Mouse (Mus musculus) MEL (cell line): ENCODE data around the gene Adam12. TPM values are rescaled to one million over a fixed set of nuclear protein-coding genes. Genes with fewer than 3 reads are reported as not detected.

ENCODE experiments used
- DNase-seq: peaks from one replicate; pipeline ENCODE4 v3.0.0; 2011; ENCODE audit warnings: low read depth, low spot score
- H3K27ac ChIP-seq: 2 replicates; pipeline ENCODE4 v1.5.1; 2012; ENCODE audit warnings: low read depth, mild to moderate bottlenecking, control low read depth, low read length, moderate library complexity; ENCODE audit not compliant: control insufficient read depth
- H3K27me3 ChIP-seq, 2 experiments: fragments of 150-350 bp in 1 of 2; sonication (generic) in 1 of 2; 2 replicates each; pipeline ENCODE4 v1.6.1; 2012; ENCODE audit warnings: low read length in 2 of 2, mild to moderate bottlenecking in 2 of 2, improper control_type of control experiment in 1 of 2, moderate library complexity in 1 of 2; ENCODE audit not compliant: insufficient read depth in 2 of 2, control insufficient read depth in 1 of 2
- H3K36me3 ChIP-seq, 2 experiments: 2 replicates each; pipeline ENCODE4 v1.6.1; 2012 to 2014; ENCODE audit warnings: low read length in 2 of 2, improper control_type of control experiment in 1 of 2, inconsistent platforms in 1 of 2, mild to moderate bottlenecking in 1 of 2; ENCODE audit not compliant: insufficient read depth in 2 of 2, control insufficient read depth in 1 of 2
- H3K4me1 ChIP-seq, 2 experiments: fragments of 150-350 bp in 1 of 2; sonication (generic) in 1 of 2; 2 replicates each; pipeline ENCODE4 v1.6.1; 2012; ENCODE audit warnings: low read length in 2 of 2, improper control_type of control experiment in 1 of 2, mild to moderate bottlenecking in 1 of 2; ENCODE audit not compliant: insufficient read depth in 2 of 2, control insufficient read depth in 1 of 2
- H3K4me3 ChIP-seq, 2 experiments: fragments of 150-350 bp in 1 of 2; sonication (generic) in 1 of 2; 2 replicates each; pipeline ENCODE4 v1.5.1; 2012; ENCODE audit warnings: low read depth in 2 of 2, low read length in 2 of 2, mild to moderate bottlenecking in 2 of 2, moderate library complexity in 2 of 2, control low read depth in 1 of 2, improper control_type of control experiment in 1 of 2; ENCODE audit not compliant: control insufficient read depth in 1 of 2, insufficient read depth in 1 of 2
- H3K79me2 ChIP-seq: 2 replicates; pipeline ENCODE4 v1.6.1; 2012; ENCODE audit warnings: mild to moderate bottlenecking, low read length, moderate library complexity; ENCODE audit not compliant: control insufficient read depth, poor library complexity, insufficient read depth
- H3K9ac ChIP-seq: 2 replicates; pipeline ENCODE4 v1.6.1; 2012; ENCODE audit warnings: low read depth, mild to moderate bottlenecking, control low read depth, low read length, moderate library complexity; ENCODE audit not compliant: control insufficient read depth, poor library complexity, severe bottlenecking
- H3K9me3 ChIP-seq: fragments of 150-350 bp; sonication (generic); replicated peaks from 2 replicates; pipeline ENCODE4 v1.6.1; 2012; ENCODE audit warnings: mild to moderate bottlenecking, low read length, improper control_type of control experiment, moderate library complexity; ENCODE audit not compliant: insufficient read depth
- BHLHE40 ChIP-seq: IDR thresholded peaks from 2 replicates; pipeline ENCODE4 v1.6.1; 2012; ENCODE audit warnings: low read depth, mild to moderate bottlenecking, inconsistent platforms, low read length, improper control_type of control experiment, borderline replicate concordance
- CHD1 ChIP-seq: IDR thresholded peaks from 2 replicates; pipeline ENCODE4 v1.6.1; 2012; ENCODE audit warnings: low read depth, mild to moderate bottlenecking, inconsistent platforms, low read length, improper control_type of control experiment
- CHD2 ChIP-seq: IDR thresholded peaks from 2 replicates; pipeline ENCODE4 v1.6.1; 2011; ENCODE audit warnings: low read length, improper control_type of control experiment
- CTCF ChIP-seq, 3 experiments: IDR thresholded peaks in 2 of 3; conservative IDR thresholded peaks in 1 of 3; 2 replicates each; pipeline ENCODE4 v1.5.1; 2011 to 2012; ENCODE audit warnings: low read length in 3 of 3, low read depth in 2 of 3, mild to moderate bottlenecking in 2 of 3, improper control_type of control experiment in 1 of 3, inconsistent platforms in 1 of 3, mixed read lengths in 1 of 3, moderate library complexity in 1 of 3; ENCODE audit not compliant: control insufficient read depth in 1 of 3, insufficient read depth in 1 of 3, poor library complexity in 1 of 3, severe bottlenecking in 1 of 3
- GATA1 ChIP-seq: IDR thresholded peaks from 2 replicates; pipeline ENCODE4 v1.6.1; 2011; ENCODE audit warnings: low read depth, low read length, improper control_type of control experiment
- JUND ChIP-seq: IDR thresholded peaks from 2 replicates; pipeline ENCODE4 v1.6.1; 2011; ENCODE audit warnings: low read depth, mild to moderate bottlenecking, improper control_type of control experiment, low read length
- KAT2A ChIP-seq: conservative IDR thresholded peaks from 2 replicates; pipeline ENCODE4 v1.6.1; 2012; ENCODE audit warnings: low read depth, low read length, improper control_type of control experiment, inconsistent platforms
- MAFK ChIP-seq: IDR thresholded peaks from 2 replicates; pipeline ENCODE4 v1.6.1; 2011; ENCODE audit warnings: low read depth, mild to moderate bottlenecking, low read length, improper control_type of control experiment, borderline replicate concordance
- MAX ChIP-seq: IDR thresholded peaks from 2 replicates; pipeline ENCODE4 v1.6.1; 2011; ENCODE audit warnings: low read length, improper control_type of control experiment
- MAZ ChIP-seq: IDR thresholded peaks from 2 replicates; pipeline ENCODE4 v1.6.1; 2012; ENCODE audit warnings: low read depth, mild to moderate bottlenecking, inconsistent platforms, low read length, improper control_type of control experiment
- MEF2A ChIP-seq: IDR thresholded peaks from 2 replicates; pipeline ENCODE4 v1.6.1; 2014; ENCODE audit warnings: low read depth, mild to moderate bottlenecking, inconsistent platforms, low read length, improper control_type of control experiment; ENCODE audit not compliant: poor library complexity, insufficient replicate concordance, severe bottlenecking; ENCODE audit errors: extremely low read depth
- NELFE ChIP-seq: IDR thresholded peaks from 2 replicates; pipeline ENCODE4 v1.6.1; 2011; ENCODE audit warnings: low read depth, low read length, improper control_type of control experiment
- NRF1 ChIP-seq: IDR thresholded peaks from 2 replicates; pipeline ENCODE4 v1.6.1; 2014; ENCODE audit warnings: low read depth, mild to moderate bottlenecking, inconsistent platforms, low read length, improper control_type of control experiment, moderate library complexity; ENCODE audit not compliant: poor library complexity, insufficient read depth, severe bottlenecking
- POLR2A ChIP-seq, 2 experiments: IDR thresholded peaks; 2 replicates each; pipeline ENCODE4 v1.6.1; 2011 to 2012; ENCODE audit warnings: low read length in 2 of 2, mild to moderate bottlenecking in 2 of 2, control low read depth in 1 of 2, improper control_type of control experiment in 1 of 2, low read depth in 1 of 2, moderate library complexity in 1 of 2; ENCODE audit not compliant: control insufficient read depth in 1 of 2, insufficient read depth in 1 of 2, poor library complexity in 1 of 2
- POLR2AphosphoS2 ChIP-seq: IDR thresholded peaks from 2 replicates; pipeline ENCODE4 v1.6.1; 2011; ENCODE audit warnings: low read length, improper control_type of control experiment
- POLR2AphosphoS5 ChIP-seq: IDR thresholded peaks from 2 replicates; pipeline ENCODE4 v1.6.1; 2012; ENCODE audit warnings: low read depth, borderline replicate concordance, mild to moderate bottlenecking, inconsistent platforms, low read length, moderate library complexity, mixed read lengths
- RAD21 ChIP-seq: IDR thresholded peaks from 2 replicates; pipeline ENCODE4 v1.6.1; 2011; ENCODE audit warnings: mild to moderate bottlenecking, low read depth, low read length, improper control_type of control experiment
- RCOR1 ChIP-seq: IDR thresholded peaks from 2 replicates; pipeline ENCODE4 v1.6.1; 2012; ENCODE audit warnings: low read depth, mild to moderate bottlenecking, inconsistent platforms, low read length, improper control_type of control experiment
- SIN3A ChIP-seq: IDR thresholded peaks from 2 replicates; pipeline ENCODE4 v1.6.1; 2012; ENCODE audit warnings: low read length, improper control_type of control experiment, inconsistent platforms
- TAL1 ChIP-seq: IDR thresholded peaks from 2 replicates; pipeline ENCODE4 v1.6.1; 2012; ENCODE audit warnings: mild to moderate bottlenecking, inconsistent platforms, low read length, moderate library complexity, mixed read lengths
- TCF12 ChIP-seq: IDR thresholded peaks from 2 replicates; pipeline ENCODE4 v1.6.1; 2014; ENCODE audit warnings: low read depth, mild to moderate bottlenecking, inconsistent platforms, low read length, improper control_type of control experiment, moderate library complexity
- USF1 ChIP-seq: IDR thresholded peaks from 2 replicates; pipeline ENCODE4 v1.6.1; 2014; ENCODE audit warnings: low read depth, mild to moderate bottlenecking, inconsistent platforms, low read length, improper control_type of control experiment, moderate library complexity
- USF2 ChIP-seq, 2 experiments: IDR thresholded peaks; 2 replicates each; pipeline ENCODE4 v1.6.1; 2011 to 2012; ENCODE audit warnings: improper control_type of control experiment in 2 of 2, low read length in 2 of 2, borderline replicate concordance in 1 of 2, inconsistent platforms in 1 of 2, low read depth in 1 of 2, mild to moderate bottlenecking in 1 of 2; ENCODE audit not compliant: insufficient read depth in 1 of 2
- ZC3H11A ChIP-seq: IDR thresholded peaks from 2 replicates; pipeline ENCODE4 v1.6.1; 2012; ENCODE audit warnings: low read depth, mild to moderate bottlenecking, inconsistent platforms, low read length, improper control_type of control experiment
- ZMIZ1 ChIP-seq: IDR thresholded peaks from 2 replicates; pipeline ENCODE4 v1.6.1; 2012; ENCODE audit warnings: low read depth, mild to moderate bottlenecking, inconsistent platforms, low read length, improper control_type of control experiment, moderate library complexity
- polyA plus RNA-seq, 2 experiments: library from polyadenylated mRNA; stranded (reverse) in 1 of 2; unstranded in 1 of 2; fragments of >175 nt in 1 of 2; fragments of >200 nt in 1 of 2; gene quantifications; 2 replicates each; pipeline versions ENCODE4 v1.2.1 to v1.2.4; 2012; ENCODE audit warnings: low replicate concordance in 2 of 2, low read depth in 1 of 2; ENCODE audit not compliant: insufficient read length in 2 of 2, insufficient read depth in 1 of 2, missing spikeins in 1 of 2
- total RNA-seq: library from RNA; depleted of rRNA; stranded (reverse); fragments of 300-350 nt; gene quantifications from 2 replicates; pipeline ENCODE4 v1.2.3, GENCODE M21; 2012

Adam12 gene
- total and polyA plus RNA-seq, 3 experiments = not detected

- no peaks in the 10 kb centered on the region for H3K4me1 ChIP-seq
- TF ChIP-seq ZMIZ1 (no peak), RAD21 (no peak), ZC3H11A (no peak), TCF12 (no peak), POLR2AphosphoS5 (no peak), TAL1 (no peak), NRF1 (no peak), JUND (no peak), USF1 (no peak), MAFK (no peak), RCOR1 (no peak), MEF2A (no peak)
- H3K36me3 ChIP-seq = no peaks in the 10 kb centered on the region
- no peaks in the 10 kb centered on the region for H3K27me3 ChIP-seq
- H3K9ac ChIP-seq = no peak overlapping the region
- no peak for DNase-seq
- no peak overlapping the region for H3K27ac ChIP-seq
- H3K4me3 ChIP-seq = no peak overlapping the region
- no peaks in the 10 kb centered on the region for H3K9me3 ChIP-seq
- H3K79me2 ChIP-seq = no peaks in the 10 kb centered on the region
These were observed 143.2 kb downstream of the Adam12 start for GRCm38 (mm10) chr7:134088548-134089347.

GRCm38 (mm10) chr7:134085396-134085795, 146.6 kb downstream of the Adam12 start:
- no peak for DNase-seq
- no peak overlapping the region for H3K27ac ChIP-seq
- no peaks in the 10 kb centered on the region for H3K9me3 ChIP-seq
- no peaks in the 10 kb centered on the region for H3K4me1 ChIP-seq
- H3K79me2 ChIP-seq = no peaks in the 10 kb centered on the region
- H3K27me3 ChIP-seq = no peaks in the 10 kb centered on the region
- H3K9ac ChIP-seq = no peak overlapping the region
- no peak for TF ChIP-seq NELFE
- no peak for TF ChIP-seq CTCF (IDR thresholded peaks at IDR 0.05 in 2 of 3, conservative IDR thresholded peaks at IDR 0.05 in 1 of 3; ENCODE audit: control insufficient read depth in 1 of 3, insufficient read depth in 1 of 3, low read depth in 2 of 3, low read length in 3 of 3, poor library complexity in 1 of 3, severe bottlenecking in 1 of 3)
- no peak for TF ChIP-seq CHD2
- no peak for TF ChIP-seq CHD1
- no peak for TF ChIP-seq SIN3A
- TF ChIP-seq USF2 (IDR thresholded peaks at IDR 0.05; ENCODE audit: borderline replicate concordance in 1 of 2, insufficient read depth in 1 of 2, low read depth in 1 of 2, low read length in 2 of 2) = no peak
- TF ChIP-seq MAX = no peak
- no peak for TF ChIP-seq ZMIZ1
- no peak for TF ChIP-seq POLR2A (IDR thresholded peaks at IDR 0.05; ENCODE audit: control insufficient read depth in 1 of 2, insufficient read depth in 1 of 2, low read depth in 1 of 2, low read length in 2 of 2, poor library complexity in 1 of 2)
- TF ChIP-seq POLR2AphosphoS5 = no peak
- TF ChIP-seq KAT2A = no peak
- no peak for TF ChIP-seq USF1
- TF ChIP-seq JUND = no peak
- no peak for TF ChIP-seq BHLHE40
- TF ChIP-seq TCF12 = no peak
- TF ChIP-seq ZC3H11A = no peak
- TF ChIP-seq MEF2A = no peak
- TF ChIP-seq POLR2AphosphoS2 = no peak
- no peak for TF ChIP-seq GATA1
- no peak for TF ChIP-seq MAZ
- no peak overlapping the region for H3K4me3 ChIP-seq
- H3K36me3 ChIP-seq = no peaks in the 10 kb centered on the region
